Mouse (Mus musculus): ENCODE measurements around the gene Ptma.
"Not testable (repeated sequence)": the region's sequence is repeated elsewhere in the genome, so short reads cannot be mapped to it uniquely, and the experiment has no call there.

Gene Ptma

GRCm38 (mm10) chr1:86539583-86539982 is 13.1 kb downstream of the Ptma start:
- not testable (repeated sequence) for DNase-seq (ENCODE audit: low spot score in 2 of 2)

DNA sequence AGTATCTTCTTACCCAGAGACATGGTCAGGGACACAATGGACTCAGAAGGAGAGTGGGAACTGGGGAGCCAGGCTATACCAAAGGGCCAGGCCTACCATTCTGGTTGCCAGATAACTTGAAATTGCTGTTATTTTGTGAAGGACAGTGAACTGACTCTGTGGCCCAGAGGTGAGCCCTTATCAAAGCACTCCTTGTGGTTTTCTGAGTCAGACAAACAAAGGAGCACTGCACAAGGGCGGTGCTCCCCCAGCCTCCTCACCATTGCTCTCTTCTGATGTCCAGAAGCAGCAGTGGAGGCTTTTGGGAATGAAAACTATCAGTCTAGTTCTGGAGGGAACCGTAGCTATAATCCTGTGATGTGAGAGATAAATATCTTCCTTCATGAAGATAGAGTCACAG is 16.1 kb downstream of the Ptma start:
- no peak for DNase-seq (ENCODE audit: low spot score in 2 of 2)

- DNase-seq (ENCODE audit: low spot score in 2 of 2): no peak
Observed at GRCm38 (mm10) chr1:86546797-86547196, 20.3 kb downstream of the Ptma start.

DNA sequence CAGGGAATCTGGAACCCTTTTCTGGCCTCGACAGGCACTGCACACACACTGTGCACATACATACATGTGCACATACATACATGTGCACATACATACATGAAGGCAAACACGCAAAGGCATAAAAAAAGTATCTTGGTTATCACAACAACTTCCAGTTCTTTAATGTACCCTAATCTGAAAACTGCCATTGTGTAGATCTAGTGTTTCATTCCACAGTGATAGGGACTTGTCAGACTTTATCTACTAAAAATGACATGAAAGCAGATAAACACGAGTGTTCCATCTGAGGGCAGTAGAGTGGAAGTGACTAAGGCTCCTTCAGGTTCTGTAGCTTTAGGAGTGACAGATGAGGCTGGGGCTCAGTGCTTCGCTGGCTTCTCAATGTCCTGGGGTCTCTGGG is 24.8 kb downstream of the Ptma start:
- DNase-seq (ENCODE audit: low spot score in 2 of 2): no peak

GRCm38 (mm10) chr1:86551877-86552276 is 25.4 kb downstream of the Ptma start:
- DNase-seq (ENCODE audit: low spot score in 2 of 2): no peak

- no peak for DNase-seq (ENCODE audit: low spot score in 2 of 2)
Observed at GRCm38 (mm10) chr1:86555665-86556064, 29.1 kb downstream of the Ptma start.

DNA sequence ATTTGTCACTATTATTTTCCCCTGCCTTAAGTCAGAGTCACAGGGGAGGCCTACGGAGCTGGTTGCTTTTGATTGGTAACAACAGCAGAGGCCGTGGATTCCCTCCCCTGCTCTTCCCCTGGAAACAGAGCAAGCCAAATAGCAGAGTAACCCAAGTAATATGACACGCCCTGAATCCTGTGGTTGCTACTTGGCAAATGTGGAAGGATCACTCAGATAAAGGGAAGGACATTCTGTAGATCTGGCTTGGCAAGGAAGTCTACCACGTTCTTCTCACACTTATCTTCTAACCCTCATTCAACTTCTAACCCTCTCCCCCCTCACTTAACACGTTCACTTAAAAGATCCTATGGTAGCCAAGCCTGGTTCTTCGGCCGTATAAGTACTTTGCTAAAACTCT is 31.3 kb downstream of the Ptma start:
- no peak for DNase-seq (ENCODE audit: low spot score in 2 of 2)

GRCm38 (mm10) chr1:86559232-86559631 is 32.7 kb downstream of the Ptma start:
- DNase-seq (ENCODE audit: low spot score in 2 of 2): no peak

DNA sequence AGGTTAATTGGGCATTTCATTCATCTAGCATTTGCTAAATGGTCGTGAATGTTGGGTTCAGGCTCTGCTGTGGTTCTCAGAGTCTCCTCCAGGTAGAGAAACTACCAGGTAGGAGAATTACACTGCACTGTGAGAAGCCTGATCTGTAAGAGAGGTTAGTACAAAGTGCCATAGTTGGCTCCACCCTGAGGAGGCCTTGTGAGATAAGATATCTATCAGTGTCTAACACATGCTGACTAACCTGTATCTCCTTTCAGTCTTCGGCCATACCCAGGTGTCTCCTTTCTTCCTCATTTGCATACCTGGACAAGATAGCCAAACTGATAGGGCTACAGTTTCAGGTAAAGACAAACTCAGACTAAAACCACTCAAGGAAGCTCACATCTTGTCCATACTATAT is 36.1 kb downstream of the Ptma start:
- DNase-seq (ENCODE audit: low spot score in 2 of 2): no peak

- no peak for DNase-seq (ENCODE audit: low spot score in 2 of 2)
Observed at GRCm38 (mm10) chr1:86568409-86568808, 41.9 kb downstream of the Ptma start.

DNA sequence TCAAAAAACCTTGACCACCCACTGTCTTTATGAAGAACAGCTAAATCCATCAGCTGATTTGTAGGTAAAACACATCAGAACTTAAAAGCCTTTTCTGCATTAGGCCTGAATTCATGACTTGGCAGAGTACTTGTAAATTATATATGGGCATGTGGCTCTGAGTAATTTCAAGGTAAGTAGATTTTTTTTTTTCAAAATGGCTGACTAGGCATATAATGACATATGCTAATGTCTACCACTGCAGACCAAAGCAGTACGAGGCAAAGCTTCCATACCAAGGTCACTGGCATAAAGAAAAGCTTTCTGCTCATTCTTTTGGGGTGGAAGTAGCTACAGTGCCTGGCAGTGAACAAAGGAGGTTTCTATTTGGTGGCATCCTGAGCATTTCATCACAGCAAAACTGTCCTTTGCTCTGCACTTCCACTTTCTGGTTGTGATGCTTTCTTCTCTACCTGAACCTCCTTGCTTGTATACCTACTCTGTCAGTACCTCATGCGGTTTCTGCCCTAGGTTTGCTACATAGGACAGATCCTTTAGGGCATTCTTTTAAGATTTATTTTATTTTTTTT is 42.9 kb downstream of the Ptma start:
- DNase-seq (ENCODE audit: low spot score in 2 of 2): no peak

- no peak for DNase-seq (ENCODE audit: low spot score in 2 of 2)
Observed at GRCm38 (mm10) chr1:86571381-86571780, 44.9 kb downstream of the Ptma start.

- DNase-seq (ENCODE audit: low spot score in 2 of 2): no peak
Observed at GRCm38 (mm10) chr1:86571941-86572340, 45.4 kb downstream of the Ptma start.

All from urinary bladder, postnatal 4 days (tissue).